Mouse (Mus musculus) common myeloid progenitor, adult 5-6 weeks (primary cell): ENCODE results near the gene Defb25. TPM values are rescaled to one million over a fixed set of nuclear protein-coding genes. Genes with fewer than 3 reads are reported as not detected.
"Not testable (repeated sequence)": the region's sequence is repeated elsewhere in the genome, so short reads cannot be mapped to it uniquely, and the experiment has no call there.

Experiments
- ATAC-seq: replicated peaks from 2 replicates; pipeline ENCODE4 v1.8.0; 2016; ENCODE audit warnings: low read depth, mild to moderate bottlenecking, moderate TSS enrichment, inconsistent platforms; ENCODE audit not compliant: poor library complexity, severe bottlenecking
- total RNA-seq: library from RNA; stranded (forward); fragments of 200-1000, 187-1606 nt; gene quantifications from 2 replicates; pipeline ENCODE4 v1.2.3, GENCODE M21; 2017

Gene Defb25
- total RNA-seq: not detected in 2 replicates

GRCm38 (mm10) chr2:152622953-152623352 is at the start of gene Defb25:
Defb25 (minus strand) TSS chr2:152623053.
- ATAC-seq: no peak

- no peak for ATAC-seq
Observed at GRCm38 (mm10) chr2:152672166-152672565, 49.3 kb upstream of the Defb25 start.

DNA sequence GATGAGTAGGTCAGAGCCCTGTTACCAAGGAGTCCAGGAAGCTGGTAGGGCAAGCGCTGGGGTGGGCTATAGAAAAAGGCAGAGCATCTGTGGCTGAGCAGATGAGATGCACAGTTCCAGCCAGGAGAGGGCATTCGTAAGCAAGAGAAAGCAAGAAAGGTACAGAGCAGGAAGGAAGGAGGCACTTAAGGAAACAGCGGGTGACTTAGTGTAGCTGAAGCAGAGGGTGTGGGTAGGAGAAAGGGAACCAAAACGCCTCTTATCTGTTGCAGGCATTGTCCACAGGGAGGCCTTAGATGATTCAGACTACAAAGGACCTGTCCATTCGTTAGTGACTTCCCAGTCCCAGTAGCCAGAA is 48.8 kb upstream of the Defb25 start:
- ATAC-seq: peak; percentile 78

- ATAC-seq: peak; percentile 19
Observed at GRCm38 (mm10) chr2:152670983-152671641, 48.3 kb upstream of the Defb25 start.

DNA sequence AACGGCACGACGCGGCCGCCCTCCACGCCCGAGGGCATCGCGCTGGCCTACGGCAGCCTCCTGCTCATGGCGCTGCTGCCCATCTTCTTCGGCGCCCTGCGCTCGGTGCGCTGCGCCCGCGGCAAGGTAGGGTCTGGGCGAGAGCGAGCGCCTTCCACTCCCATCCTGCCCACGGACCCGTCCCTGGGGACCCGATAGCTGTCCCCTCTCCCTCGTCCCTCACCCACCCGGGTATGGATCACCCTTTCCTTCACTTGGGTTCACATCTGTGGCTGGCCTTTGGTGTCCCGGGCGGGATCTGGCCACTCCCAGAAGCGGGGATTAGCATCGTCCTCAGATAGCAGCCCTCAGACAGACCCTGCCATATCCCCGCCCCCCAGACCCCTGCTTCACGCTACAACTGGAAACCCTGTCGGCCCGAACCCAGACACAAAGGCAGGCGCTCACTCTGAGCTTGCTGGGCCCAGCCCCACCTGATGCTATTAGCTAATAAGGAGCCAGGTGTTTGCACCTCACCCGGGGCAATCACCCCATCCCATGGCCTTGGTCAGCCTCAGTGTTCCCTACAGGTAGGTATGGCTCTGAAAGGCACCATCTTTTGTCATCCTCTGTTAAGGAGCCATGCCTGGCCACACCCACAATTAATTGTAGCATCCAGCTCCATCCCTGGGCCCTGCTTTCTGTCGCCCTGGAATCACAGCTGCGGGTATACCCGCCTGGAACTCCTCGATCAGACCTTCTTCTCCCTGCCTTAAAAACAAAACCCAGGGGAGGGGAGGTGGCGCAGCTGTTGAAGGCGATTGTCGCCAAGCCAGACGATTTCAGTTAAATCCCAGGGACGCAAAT is 47.0 kb upstream of the Defb25 start:
- no peak for ATAC-seq

- peak; percentile 86 for ATAC-seq
Observed at GRCm38 (mm10) chr2:152669256-152669638, 46.4 kb upstream of the Defb25 start, which contains the start of gene H13. H13 (plus strand) TSS chr2:152669461.

GRCm38 (mm10) chr2:152666191-152666590 is 43.3 kb upstream of the Defb25 start:
- ATAC-seq: not testable (repeated sequence)

DNA sequence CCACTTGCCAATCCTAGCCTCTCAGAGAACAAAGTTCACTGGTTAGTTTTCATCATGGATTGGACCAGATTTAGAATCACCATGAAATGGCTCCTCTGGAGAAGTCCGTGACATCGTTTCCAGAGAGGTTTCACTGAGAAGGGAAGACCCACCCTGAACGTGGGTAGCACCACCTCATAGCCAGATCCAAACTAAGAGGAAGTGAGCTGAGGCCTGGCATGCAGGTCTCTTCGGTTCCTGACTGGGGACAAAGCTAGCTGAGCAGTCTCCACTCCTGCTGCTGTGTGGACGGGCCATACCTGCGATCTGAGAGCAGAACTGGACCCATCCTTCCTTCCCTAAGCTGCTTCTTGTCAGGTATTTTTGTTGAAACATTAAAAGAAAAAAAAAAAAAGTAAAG is 38.3 kb upstream of the Defb25 start:
- peak; percentile 68; the same call in 1 of the 2 replicates for ATAC-seq

DNA sequence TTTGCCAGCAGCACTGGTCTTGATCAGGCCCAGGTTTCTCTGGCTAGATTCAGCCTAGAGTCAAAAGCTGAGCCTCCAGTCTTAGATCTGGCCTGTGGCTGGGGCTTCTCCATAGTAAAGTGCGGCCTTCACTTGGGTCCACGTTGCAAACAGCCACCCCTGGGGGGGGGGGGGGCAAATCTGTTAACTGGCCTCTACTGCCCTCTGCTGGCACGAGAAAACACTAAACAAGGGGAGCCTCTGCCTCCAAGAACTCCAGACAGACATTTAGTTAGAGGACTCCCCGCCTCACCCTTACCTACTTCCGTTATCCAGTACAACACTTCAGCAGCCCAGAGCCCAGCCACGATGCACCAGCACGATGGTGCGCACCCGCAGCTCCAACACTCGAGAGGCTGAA is 34.5 kb upstream of the Defb25 start:
- peak; percentile 42 for ATAC-seq

GRCm38 (mm10) chr2:152653874-152654715 is 31.2 kb upstream of the Defb25 start:
- peak; percentile 33 for ATAC-seq

DNA sequence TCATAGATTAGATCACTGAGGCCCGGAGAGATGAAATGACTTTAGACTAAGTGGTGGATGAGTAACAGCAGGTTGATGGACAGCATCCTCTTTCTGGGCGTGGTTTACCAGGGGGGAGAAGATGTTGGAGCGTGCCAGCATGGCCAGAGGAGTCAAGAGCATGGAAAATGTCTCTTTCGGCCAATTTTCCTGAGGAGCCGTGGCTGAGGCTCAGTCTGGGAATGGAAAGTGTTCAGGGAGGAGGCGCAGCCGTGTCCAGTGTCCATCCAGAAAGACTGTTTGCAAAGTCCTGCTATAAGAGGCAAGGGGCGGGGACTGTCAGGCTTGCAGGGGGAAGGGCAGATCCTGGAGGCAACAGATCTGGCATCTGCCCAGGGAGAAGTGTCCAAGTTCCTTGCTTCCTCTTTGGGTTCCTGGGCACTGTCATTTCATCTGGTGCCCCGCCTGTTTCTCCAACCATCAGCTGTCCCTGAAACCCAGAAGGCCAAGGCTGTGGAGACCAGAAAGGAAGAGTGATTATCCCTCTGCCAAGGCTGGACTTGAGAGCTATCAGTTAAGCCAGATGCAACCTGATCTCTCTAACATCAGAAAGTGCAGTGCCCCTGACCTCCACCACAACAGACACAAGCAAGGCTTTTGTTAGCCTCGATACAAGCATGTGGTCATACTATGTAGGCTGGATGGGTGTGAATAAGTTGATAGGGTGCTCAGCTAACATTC is 30.2 kb upstream of the Defb25 start:
- peak; percentile 59 for ATAC-seq

DNA sequence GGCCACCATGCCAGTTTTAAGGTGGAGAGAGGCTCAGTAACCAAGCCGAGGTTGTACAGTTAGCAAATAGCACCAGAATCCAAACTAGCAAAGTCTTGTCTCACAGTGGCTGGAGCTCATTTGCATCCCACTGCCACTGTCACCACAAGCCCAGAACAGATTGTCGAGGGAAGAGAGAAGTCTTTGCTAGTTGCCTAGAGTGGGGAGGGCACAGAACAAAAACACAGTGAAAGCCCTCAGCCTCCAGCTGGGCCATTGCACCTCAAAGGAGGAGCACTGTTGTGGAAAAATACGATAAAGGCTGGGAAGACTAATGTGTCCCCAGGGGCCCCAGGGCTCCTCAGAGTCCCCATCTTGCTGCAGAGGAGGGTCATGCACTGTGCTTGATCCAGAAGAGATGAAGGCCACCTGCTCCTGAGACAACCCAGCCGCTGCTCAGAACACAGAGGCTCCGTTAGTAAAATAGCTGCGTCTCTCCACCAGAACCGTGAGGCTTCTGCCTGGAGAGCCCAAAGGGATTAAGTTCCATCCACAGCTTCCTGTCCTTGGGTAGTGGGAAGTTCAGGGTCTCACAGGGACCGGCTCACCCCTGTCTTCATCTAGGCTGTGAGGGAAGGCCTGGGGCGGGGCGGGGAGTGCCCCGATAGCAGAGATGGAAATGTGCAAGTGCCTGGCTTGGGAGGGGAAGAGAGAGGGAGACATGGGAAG is 16.7 kb upstream of the Defb25 start:
- ATAC-seq: no peak

- ATAC-seq: no peak
Observed at GRCm38 (mm10) chr2:152638865-152639264, 16.0 kb upstream of the Defb25 start.

DNA sequence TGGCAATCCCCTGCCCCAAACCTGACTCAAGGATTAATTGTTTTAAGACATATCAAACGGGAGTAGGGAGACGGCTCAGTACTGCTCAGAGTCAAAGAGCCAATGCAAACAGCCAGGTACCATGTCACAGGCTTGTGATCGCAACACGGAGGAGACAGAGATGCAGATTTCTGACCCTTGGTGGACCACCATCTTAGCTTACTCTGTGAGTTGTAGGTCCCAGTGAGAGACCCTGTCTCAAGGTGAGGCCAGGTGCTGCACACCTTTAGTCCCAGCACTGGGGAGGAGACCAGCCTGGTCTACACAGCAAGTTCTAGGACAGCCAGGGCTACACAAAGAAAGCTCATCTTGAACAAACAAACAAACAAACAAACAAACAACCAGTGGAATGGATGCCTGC is 14.5 kb upstream of the Defb25 start:
- ATAC-seq: no peak

GRCm38 (mm10) chr2:152637006-152637322 is 14.1 kb upstream of the Defb25 start:
- ATAC-seq: no peak

GRCm38 (mm10) chr2:152636246-152637005 is 13.6 kb upstream of the Defb25 start:
- no peak; the same call in 1 of the 2 replicates for ATAC-seq

DNA sequence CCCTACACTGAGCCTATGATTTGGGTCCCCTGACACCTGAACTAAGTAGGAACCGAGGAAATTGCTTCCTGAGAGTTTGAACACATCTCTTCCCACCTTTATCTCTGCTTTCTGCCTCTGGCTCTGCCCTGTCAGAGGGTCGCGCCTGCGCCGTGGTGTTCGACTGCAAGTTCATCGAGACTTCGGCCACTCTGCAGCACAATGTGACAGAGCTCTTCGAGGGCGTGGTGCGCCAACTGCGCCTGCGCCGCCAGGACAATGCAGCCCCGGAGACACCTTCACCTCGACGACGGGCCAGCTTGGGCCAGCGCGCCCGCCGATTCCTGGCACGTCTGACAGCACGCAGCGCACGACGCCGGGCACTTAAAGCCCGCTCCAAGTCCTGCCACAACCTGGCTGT is 11.5 kb upstream of the Defb25 start:
- ATAC-seq: no peak

DNA sequence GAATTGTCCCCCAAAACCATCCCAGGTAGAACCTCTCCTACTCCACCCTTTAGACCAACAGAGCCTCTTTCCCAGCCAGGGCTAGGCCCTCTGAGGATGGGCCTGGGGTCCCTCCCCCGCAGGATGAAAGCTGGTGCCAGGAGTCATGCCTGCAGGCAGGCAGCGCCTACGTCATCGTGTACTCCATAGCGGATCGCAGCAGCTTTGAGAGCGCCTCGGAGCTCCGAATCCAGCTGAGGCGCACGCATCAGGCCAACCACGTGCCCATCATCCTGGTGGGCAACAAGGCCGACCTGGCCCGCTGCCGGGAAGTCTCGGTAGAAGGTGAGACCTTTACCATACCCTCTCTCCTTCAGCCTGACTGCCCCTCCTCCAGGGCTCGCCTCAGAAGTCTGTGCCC is 10.5 kb upstream of the Defb25 start:
- 0 out of 2 replicates have a peak, but pooled peaks have one; percentile 36 for ATAC-seq

DNA sequence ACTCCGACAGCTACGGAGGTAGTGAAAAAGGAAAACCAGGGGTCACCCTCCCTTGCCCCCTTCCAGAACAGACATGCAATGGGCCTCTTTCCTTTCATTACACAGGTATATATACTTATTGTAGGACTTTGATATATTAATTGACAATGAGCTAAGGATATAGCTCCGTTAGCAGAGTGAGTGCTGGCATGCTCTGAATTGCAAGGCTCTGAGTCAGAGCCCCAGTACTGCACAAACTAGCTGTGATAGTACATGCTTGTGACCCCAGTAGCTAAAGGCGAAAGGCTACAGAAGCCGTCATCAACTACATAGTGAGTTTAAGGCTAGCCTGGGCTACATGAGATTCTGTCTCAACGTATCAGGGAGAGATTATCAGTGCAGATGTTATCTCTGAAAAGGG is 7.1 kb upstream of the Defb25 start:
- no peak for ATAC-seq
